Mouse (Mus musculus) NIH3T3 (cell line): ENCODE measurements around the gene Bckdha.

Experiments used
- DNase-seq: peaks from one replicate; pipeline ENCODE4 v3.0.0-alpha.2; 2012; ENCODE audit warnings: low read depth

Bckdha gene

GRCm38 (mm10) chr7:25645074-25645473 lies 13.7 kb downstream of the Bckdha start:
- DNase-seq: no peak

GRCm38 (mm10) chr7:25644631-25645030 lies 14.2 kb downstream of the Bckdha start:
- peak; percentile 31 for DNase-seq

DNA sequence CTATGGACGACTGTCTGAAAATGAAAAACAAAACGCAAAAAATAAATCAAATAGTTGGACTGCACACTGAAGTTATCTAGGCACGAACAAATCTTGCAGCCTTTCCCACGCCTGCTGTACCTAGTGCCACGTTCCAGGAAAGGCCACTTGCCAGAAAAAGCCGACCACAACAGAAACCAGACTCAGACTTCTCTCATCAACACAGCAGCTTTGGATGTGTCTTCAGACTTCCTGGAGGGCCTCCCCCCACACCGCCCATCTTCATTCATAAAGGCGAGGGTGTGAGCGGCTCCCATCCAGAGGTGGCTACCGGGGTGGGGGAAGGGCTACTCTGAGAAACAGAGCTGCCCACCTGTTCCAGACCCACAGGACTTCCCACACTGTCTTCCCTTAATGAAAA lies 14.6 kb downstream of the Bckdha start:
- DNase-seq: no peak

DNA sequence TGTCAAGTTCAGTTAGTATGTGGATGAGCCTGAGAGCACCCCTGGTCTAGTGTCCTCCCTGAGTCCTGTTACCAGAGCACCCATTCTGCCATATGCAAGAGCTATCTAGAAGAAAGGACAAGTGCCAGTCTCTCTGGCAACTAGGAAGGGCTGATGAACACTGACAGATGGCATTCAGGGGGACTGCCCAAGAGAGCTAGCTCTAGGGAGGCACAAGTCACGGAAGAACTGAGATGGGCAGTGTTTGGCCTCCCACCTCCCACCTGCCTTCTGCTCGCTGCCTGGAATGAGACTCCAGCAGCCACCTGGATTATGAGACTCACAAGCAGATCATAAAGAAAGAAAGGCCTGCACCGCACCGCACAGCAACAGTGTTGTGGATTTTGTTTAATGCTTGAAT lies 19.0 kb downstream of the Bckdha start:
- DNase-seq: no peak

DNA sequence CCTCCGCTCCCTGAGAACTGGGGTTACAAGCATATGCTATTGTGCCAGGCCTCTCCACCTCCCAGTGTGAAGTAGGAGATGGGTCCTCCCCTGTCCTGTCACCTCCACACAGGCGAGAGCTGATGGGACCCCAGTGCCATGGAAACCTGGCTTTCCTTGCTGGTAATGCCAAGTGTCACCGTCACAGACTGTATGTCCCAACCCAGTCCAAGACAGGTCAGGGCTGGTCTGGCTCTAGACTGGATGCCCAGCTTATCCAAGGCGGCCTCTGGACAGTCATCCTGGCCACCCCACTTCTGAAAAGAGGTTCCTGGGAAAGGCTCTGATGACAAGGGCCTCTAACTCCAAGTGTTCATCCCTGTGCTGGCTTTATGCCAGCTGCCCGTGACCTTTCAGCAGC lies 21.7 kb downstream of the Bckdha start:
- no peak for DNase-seq

DNA sequence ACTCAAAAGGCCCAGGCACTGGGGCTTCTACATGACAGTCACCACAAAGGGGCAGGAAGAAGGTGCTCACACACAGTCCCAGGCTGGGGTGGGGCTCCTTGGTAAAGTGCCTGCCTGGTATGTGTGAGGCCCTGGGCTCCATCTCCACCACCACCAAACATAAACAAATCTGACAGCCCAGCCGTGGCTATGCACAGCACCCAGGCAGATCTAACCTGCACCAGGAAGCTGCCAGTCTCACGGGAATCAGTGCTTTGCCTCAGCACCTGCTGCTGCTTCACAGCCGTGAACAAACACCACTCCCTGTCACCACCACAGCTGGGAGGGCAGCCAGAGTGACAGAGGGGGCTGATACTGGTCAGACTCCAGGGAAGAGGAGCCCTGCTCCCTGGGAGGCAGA lies 22.4 kb downstream of the Bckdha start:
- DNase-seq: no peak

- DNase-seq: no peak
These were observed 26.1 kb downstream of the Bckdha start for GRCm38 (mm10) chr7:25632679-25633078.

GRCm38 (mm10) chr7:25628323-25628620 lies 30.5 kb downstream of the Bckdha start:
- DNase-seq: no peak

GRCm38 (mm10) chr7:25627431-25628322 lies 31.1 kb downstream of the Bckdha start:
- no peak for DNase-seq

DNA sequence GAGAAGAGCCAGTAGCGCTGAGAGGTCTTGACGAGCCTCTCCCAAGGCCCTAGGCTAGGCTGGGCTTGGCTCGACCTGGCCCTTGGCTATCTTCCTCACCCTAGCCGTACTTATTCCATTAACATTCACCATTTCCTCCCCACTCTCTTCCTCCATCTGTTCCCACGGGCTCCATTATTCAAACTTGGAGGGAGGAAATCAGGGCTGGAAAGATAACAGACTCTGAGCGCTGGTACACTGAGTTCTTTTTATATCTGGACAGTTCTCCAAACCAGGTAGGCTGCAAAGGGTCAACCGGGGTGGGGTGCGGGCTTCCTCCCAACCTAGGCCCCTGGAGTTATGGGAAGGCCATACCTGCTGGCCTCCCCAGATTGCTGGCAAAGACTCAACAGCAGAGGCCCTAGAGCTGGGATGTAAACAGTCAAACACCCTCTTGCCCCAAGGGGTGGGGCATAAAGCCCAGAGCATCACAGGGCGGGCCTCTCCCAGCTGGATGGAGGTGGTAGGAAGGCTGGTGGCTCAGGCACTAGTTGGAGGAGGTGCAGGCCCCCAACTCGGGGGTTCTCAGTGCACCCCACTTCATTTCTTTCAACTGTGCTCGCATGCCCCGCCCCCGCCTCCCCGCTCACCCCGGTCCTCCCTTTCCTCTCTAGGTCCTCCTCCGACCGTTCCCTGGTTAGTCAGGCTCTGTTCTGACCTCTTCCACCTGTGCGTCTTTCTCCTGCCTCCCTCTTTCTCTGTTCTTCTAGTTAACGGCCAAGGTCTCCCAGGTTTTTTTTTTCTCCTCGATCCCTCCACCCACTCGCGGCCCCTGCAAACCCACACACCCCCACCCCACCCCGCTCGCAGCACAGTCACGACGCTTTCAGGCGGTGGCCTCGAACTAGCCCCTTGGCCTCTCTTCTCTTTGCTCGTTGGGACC lies 32.0 kb downstream of the Bckdha start, which contains the start of gene B3gnt8:
Gene B3gnt8 (plus strand): TSS at position 146 of the 922 bp plus-strand sequence.
- peak; percentile 11 for DNase-seq

GRCm38 (mm10) chr7:25625594-25626250 lies 33.1 kb downstream of the Bckdha start:
- peak; percentile 49 for DNase-seq

DNA sequence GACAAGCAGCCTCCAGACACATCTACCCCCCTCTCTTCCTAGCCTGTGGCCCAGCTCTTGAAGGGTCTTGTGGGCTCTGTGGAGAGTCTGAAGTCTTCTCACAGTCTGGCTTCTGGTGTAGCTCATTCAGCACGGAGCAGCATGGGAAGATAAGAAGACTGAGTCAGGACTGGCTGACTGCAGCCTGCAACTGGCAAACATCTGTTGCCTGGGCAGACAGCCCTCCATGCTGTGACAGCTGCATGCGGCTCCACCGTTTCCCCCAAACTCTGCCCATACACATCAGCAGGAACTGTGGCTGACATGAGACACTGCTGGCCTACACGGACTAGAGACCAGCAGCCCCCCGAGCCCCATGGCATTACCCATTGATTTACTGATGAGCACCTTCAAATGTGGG lies 33.9 kb downstream of the Bckdha start:
- no peak for DNase-seq

DNA sequence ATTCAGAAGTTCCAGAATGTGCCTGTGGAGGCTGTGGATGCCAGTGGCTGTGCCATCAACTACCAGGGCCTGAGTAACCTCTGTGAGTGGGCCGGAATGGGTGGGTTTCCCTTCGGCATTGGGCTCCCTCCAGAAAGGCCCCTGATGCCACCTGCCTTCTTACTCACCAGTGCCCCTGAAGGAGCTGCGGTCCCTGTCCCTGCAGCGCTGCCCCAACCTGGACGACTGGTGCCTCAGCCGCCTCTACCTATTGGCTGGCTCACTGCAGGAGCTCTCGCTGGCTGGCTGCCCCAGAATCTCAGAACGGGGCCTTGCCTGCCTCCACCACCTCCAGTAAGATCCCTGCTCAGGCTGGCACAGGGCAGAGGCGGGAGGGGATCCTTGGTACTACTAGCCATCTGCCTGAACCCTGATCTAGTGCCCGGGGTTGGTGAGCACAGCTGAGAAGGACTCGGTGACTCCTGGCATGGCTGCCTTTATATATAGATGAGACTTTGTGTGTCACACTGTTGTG lies 34.9 kb downstream of the Bckdha start:
- no peak for DNase-seq

DNA sequence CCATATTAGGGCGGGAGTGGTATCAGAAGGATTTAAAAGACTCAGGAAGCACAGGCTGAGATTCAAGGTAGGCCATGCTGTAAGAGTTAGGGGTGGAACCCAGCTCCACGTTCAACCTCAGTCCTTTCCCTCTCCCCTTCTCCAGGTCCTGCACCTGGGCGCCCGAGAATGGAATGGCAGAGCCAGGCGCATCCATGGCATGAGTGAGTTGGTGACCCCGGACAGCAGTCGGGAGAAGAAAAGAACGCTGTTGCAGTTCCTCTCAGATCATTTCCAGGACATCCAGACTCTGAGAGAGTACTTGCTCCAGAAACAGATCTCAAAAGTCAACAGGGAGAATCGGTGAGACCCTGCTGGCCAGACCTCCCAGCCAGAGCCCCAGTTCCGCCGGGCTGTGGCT lies 38.0 kb downstream of the Bckdha start:
- DNase-seq: no peak

DNA sequence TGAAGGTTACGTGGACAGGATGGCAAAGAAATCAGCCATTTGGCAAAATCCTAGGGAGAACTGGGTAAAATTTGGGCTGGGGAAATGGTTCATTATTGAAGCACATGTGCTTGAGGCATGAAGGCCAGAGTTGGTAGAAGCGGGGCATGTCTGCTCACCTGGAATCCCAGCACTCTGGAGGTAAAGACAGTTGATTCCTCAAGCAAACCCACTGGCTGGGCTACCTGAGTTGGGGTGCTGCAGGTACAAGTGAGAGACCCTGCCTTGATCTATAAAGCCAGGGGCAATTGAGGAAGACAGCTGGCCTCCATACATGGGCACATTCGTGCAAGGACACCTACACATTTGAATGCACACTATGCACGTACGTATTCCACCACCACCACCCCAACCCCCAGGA lies 38.7 kb downstream of the Bckdha start:
- no peak for DNase-seq

DNA sequence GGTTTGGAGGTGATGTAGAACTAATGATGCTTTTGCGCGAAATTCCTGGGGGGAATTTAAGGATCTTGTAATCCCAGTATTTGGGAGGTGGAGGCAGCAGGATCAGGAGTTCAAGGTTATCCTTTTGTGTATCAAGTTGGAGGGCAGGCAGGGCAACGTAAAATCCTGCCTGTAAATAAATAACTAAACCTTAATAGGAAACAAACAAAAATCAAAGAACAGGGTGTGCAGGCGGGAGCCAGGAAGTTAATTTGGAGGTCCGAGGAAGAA lies 39.1 kb downstream of the Bckdha start:
- DNase-seq: no peak

- DNase-seq: peak; percentile 96
These were observed 39.7 kb downstream of the Bckdha start, which contains the start of gene Dmac2 for GRCm38 (mm10) chr7:25618865-25619721. TSS of gene Dmac2 (plus strand) at chr7:25619414.

DNA sequence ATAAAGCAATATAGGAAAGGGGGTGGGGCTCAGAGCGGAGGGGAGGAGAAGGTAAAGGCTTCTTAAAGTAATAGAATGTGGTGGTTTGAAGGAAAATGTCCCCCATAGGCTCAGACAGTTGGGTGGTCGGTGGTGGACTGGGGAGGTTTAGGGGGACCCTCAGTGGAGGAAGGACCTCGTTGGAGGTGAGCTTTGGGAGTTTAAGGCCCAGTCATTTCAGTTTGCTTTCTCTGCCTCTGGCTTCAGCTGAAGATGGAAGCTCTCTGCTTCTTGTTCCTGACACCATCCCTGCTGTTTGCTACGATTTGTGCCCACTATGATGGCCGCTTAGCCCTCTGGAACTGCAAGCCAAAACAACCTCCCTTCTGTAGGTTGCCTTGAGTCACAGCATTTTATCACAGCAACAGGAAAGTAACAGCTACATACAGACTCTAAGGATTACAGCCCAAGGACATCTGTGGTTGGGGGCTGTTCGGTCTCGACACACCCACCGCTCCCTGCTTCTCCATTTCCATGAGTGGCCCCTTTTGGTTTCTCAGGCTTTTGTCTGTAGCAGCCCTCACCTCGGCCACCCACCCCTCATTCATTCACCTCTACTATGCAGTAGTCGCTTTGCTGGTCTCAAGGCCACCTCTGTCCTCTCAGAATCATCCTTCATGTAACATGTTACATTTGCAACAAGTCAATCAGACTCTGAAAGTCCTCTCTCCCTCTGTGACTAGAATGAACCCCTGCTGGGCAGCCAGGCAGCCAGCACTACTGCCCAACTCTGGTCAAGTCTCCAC lies 41.2 kb downstream of the Bckdha start:
- no peak for DNase-seq

GRCm38 (mm10) chr7:25615706-25616011 lies 43.1 kb downstream of the Bckdha start, which contains the start of gene Erich4:
TSS of gene Erich4 (minus strand) at chr7:25615892.
- no peak for DNase-seq

- DNase-seq: no peak
These were observed 43.7 kb downstream of the Bckdha start for GRCm38 (mm10) chr7:25614831-25615705.
